Mouse (Mus musculus) right cerebral cortex, postnatal 10 days (tissue): Measurements from ENCODE around the gene Cycs.
A peak's percentile ranks its signal among the peaks of the same experiment; 100 is the strongest.

Experiments
- DNase-seq, 2 experiments: peaks; one replicate each; pipeline ENCODE4 v3.0.0; 2021; ENCODE audit warnings: low spot score in 2 of 2

Gene Cycs

DNA sequence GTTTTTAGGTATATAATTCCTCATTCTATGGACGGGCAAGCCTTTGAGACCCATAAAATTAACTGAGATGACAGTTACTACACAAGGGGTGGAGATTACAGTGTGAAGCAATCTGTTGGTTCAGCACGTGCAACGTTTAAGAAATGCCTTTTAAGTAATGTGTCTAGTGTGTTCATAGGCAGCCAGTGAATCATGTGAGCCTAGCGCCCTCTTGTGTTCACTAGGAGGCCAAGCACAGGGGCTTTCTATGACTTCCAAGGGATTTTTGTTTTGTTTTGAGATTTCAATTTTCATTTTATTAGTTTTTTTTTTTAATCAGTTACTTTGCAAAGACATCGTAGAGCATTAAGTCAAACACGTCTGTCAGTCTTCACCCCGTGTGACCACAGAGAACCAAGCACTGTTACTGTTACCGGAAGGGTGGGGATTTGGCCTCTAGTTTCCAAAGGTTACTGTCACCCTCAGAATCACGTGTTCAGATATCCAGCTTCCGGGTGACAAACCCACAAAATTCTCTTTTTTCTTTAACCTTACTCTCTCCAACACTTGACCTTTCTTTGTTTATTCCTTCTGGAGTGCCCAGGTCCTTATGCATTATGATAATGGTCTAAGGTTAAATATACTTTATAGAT is 20.8 kb downstream of the Cycs start:
- peak in 1 of 2 experiments; percentile 57 for DNase-seq

DNA sequence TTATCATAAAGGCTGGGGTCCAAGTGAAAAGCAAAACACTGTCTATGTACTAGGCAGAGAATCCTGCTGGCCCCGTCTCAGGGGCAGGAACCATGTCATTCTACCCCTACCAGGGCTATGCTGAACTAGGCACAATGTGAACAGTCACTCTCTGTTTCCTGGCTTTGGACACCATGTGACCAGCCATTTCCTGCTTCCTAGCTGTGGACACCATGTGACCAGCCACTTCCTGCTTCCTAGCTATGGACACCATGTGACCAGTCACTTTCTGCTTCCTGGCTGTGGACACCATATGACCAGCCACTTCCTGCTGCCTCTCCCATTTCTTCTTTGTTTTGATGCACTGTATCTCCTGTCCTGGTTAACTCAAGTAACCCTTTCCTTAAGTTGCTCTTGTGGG is 23.8 kb downstream of the Cycs start:
- DNase-seq: no peak

DNA sequence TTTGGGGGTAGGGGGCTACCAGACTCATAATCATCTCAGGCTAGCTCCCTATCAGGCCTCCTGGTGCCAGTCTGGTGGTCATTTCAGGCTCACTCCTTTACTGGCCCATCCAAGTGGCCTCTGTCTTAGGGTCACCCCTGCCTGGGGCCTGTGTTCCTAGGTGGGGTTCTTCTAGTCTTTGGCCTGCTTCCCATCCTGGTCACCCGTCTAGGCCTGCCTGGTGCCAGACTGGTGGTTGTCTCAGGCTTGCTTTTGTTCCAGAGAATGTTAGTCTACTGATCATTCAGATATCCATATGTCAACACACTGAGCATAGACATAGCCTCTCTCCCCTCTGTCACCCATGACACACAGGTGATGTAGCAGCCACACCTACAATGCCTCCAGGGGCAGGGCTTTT is 26.7 kb downstream of the Cycs start:
- DNase-seq: no peak

GRCm38 (mm10) chr6:50536461-50536892 is 29.9 kb downstream of the Cycs start:
- DNase-seq: peak; percentile 85 to 91

GRCm38 (mm10) chr6:50535346-50535745 is 31.0 kb downstream of the Cycs start:
- DNase-seq: no peak

DNA sequence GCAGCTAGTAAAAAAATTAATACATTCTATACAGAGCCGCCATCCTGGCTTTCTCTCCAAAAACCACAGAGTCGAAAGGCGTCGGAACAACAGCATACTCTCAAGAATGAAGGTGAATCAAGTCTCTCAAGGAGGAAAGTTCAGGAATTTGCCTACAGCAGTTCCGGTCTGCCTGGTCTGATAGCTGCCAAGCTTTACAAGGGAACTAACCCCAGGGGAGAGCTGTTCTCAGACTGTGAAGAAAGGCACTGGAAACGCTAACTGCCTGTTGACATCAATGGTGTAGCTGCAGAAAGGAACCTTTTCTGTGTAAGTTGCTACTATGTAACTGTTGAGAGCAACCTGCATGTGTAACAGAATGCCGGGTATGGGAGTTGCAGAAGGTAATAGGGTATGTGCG is 34.4 kb downstream of the Cycs start:
- no peak for DNase-seq

- DNase-seq: no peak
Observed at GRCm38 (mm10) chr6:50531003-50531402, 35.3 kb downstream of the Cycs start.

- no peak for DNase-seq
Observed at GRCm38 (mm10) chr6:50529194-50529593, 37.1 kb downstream of the Cycs start.

- DNase-seq: no peak
Observed at GRCm38 (mm10) chr6:50527416-50527815, 38.9 kb downstream of the Cycs start.

GRCm38 (mm10) chr6:50526597-50527024 is 39.7 kb downstream of the Cycs start:
- peak; percentile 80 to 87 for DNase-seq

- DNase-seq: no peak
Observed at GRCm38 (mm10) chr6:50525846-50526245, 40.5 kb downstream of the Cycs start.

DNA sequence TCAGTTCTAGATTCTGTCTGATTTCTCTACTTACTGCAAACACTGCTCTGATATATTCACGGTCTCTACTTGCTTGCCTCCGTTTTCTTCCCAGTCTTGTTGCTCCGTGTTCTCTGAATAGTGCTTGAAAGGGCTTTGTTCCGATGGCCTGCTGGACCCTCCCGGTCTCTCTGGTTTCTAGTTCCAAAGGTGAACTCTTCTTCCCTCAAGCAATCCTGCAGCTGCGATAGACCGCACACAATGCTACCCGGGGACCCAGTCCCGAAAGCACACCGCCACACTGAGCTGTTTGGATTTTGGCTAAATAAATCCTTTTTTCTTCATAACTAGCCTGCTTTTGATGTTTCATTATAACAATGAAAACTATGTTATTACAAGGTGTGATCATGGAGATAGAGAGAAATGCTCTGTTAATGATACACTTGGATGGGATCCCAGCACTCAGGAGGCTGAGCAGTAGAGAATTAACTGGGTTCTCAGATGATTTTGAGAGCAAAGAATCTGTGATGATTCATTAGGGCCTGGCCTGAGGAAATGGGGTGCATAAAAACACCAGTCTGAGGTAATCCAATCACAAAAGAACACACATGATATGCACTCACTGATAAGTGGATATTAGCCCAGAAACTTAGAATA is 42.0 kb downstream of the Cycs start:
- DNase-seq: no peak

DNA sequence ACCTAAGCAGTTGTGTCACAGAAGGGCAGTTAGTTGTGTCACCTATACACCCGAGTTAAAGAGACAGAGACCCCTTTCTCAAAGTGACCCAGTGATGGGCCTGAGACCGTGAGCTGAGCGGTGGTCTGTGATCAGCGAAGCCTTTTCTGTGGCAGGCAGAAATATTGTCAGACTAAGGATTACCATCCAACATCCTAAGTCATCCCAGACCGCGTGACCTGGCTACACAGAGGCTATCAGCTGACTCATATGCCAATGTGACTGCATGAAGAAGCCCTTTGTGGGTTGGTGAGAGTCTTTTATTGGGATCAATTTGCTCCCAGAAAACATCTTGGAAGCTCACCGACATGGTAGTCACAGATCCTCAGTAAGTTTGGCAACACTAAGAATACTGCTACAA is 43.6 kb downstream of the Cycs start:
- DNase-seq: no peak

GRCm38 (mm10) chr6:50521532-50522135 is 44.7 kb downstream of the Cycs start:
- DNase-seq: no peak

DNA sequence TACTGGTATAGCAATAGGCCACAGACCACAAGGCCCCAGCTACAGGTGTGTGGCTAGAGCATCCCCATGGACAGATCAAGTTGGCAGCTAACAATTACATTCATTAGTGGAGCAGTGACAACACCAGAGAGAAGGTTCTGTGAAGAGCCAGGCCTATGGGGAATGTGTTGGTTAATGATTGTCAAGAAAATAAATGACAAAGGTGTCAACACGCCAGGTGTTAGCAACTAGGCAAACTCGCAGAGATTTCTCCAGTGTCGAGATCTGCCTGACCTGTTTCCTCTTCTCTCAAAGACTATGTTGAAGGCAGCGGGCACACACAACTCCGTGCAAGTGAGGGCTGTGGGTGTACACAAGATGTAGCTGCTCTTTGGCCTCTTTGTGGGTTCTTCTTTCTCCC is 46.2 kb downstream of the Cycs start:
- DNase-seq: no peak

DNA sequence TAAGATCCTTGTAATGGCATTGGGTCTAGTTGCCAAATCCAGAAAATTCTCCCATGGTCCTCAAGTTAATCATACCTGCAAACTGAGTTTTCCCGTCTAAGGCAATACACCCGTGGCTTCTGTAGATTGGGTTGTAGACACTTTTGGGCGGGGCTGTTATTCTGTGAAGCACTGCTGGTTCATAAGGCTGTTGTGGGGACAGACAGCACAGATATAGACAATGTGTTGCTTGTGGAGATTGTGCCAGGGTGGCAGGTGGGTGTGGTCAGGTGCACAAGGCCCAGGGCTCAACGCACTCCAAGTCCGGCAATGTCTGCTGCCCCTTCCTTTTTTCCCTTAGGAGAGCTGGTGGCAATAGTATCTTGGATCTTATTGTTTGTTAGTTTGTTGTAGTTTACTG is 48.0 kb downstream of the Cycs start:
- DNase-seq: no peak
